Mouse (Mus musculus) heart, adult 8-10 months (tissue): ENCODE data around the gene Lrrc75b. TPM values are rescaled to one million over a fixed set of nuclear protein-coding genes. Genes with fewer than 3 reads are reported as not detected.
"Not testable (repeated sequence)": the region's sequence is repeated elsewhere in the genome, so short reads cannot be mapped to it uniquely, and the experiment has no call there.

ENCODE experiments used
- DNase-seq: peaks from one replicate; pipeline ENCODE4 v3.0.0; 2022; ENCODE audit warnings: low spot score
- total RNA-seq, 4 experiments: library from RNA; stranded (reverse); gene quantifications; 2 replicates each; pipeline ENCODE4 v1.2.4; 2022

Lrrc75b gene
- total RNA-seq, 4 experiments from 2014 or later = 0.79 to 1.6 (median 0.97) TPM

DNA sequence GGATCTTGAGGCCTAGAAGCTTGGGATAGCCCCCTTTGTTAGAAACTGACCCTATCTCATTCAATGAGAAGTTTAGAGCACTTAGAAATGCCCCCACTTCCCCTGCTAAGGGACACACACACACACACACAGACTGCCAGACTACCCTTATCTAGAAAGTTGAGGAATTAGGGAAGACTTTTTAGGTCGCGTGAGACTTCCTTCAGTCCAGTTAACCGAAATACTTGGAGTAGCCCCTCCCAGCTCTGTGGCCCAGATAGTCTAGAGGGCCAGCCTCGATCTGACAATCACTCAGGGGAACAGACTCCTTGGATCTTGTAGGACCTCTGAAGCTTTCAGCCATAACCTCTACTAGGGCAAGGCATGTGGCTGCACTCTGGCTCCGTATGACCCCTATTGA is 7.9 kb upstream of the Lrrc75b start:
- no peak for DNase-seq

DNA sequence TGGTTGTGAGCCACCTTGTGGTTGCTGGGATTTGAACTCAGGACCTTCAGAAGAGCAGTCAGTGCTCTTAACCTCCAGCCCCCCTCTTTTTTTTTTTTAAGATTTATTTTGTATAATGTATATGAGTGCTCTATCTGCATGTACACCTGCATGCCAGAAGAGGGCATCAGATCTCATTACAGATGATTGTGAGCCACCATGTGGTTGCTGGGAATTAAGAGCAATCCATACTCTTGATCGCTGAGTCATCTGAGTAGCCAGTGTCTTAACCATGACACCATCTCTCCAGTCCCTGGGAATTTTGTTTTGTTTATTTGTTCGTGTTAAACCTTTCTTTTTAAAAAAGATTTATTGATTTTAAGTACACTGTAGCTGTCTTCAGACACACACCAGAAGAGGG is 6.6 kb upstream of the Lrrc75b start:
- DNase-seq = not testable (repeated sequence)

DNA sequence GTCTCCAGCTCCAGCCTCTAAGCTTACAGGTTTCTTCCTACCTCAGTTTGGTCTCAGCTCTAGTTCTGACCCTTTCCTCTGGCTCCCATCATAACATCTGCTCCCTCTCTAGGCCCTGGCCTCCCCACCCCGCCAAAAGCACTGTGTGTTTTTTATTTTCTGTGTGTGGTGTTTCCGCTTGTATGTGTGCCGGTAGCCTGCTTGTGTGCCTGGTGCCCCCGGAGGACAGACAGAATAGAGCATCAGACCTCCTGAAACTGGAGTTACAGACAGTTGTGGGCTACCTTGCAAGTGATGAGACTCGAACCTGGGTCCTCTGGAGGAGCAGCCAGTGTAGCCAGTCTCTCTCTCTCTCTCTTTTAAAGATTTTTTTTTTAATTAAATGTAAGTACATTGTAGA is 6.2 kb upstream of the Lrrc75b start:
- DNase-seq = no peak

DNA sequence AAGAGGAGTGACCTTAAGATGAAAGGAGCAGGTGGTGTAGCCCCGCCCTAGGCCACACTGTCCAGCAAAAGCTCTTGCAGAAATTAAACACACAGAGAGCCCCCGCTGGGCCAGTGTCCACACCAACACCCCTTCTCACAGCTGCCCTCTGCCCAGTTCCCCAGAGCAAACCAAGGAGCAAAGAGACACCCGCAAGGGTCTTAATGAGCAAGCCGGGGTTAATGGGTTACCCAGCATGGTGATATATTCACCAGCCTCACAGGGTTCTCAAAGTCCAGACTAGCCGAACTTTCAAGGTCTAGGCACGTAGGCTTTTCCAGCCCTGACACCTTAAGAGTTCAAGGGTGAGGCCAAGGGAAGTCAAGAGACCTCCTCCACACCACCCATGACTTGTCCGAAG is 5.8 kb upstream of the Lrrc75b start:
- no peak for DNase-seq

DNA sequence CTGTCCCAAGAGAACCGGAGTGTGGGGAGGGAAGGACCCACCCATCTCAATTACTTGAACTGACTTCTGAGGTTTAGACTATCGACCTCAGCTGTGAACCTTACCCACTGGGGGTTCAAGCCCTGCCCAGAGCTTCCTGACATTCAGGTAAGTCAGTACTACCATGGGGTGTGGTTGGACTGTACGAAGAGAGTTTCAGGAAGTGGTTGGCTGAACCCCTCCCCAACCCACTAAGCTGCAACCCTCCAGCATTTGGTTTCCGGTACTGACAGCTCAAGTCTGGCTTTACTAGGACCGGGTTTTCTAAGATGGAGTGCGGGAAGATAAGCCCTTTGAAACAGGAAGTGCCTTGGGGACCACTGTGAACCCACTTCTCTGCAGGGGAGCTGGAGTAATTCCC is 5.3 kb upstream of the Lrrc75b start:
- no peak for DNase-seq

DNA sequence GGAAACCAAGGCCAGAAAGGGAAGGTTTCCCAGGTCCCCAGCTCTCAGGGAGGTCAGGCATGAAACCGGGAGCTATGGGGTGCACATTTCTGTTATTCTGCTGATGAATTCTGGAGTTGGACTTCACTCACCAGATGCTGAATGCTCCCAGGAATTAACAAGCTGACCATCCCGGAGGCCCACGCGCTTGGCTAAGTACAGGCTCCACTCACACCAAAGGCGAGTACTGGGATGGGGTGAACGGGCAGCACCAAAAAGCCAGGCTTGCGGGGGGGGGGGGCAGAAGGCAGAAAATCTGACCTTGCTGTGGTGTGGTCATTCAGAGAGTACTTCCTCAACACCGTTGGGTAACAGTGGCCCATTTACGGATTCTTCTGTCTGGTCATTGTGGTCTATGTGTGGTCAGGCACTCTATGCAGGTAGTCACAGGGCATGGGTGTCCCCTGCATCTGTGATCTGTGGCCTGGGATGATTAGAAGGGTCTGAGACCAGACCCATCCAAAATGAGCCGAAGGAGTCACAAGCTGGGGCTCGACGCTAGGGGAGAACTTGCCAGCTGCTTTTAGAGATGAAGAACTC is 4.6 kb upstream of the Lrrc75b start:
- DNase-seq = no peak

DNA sequence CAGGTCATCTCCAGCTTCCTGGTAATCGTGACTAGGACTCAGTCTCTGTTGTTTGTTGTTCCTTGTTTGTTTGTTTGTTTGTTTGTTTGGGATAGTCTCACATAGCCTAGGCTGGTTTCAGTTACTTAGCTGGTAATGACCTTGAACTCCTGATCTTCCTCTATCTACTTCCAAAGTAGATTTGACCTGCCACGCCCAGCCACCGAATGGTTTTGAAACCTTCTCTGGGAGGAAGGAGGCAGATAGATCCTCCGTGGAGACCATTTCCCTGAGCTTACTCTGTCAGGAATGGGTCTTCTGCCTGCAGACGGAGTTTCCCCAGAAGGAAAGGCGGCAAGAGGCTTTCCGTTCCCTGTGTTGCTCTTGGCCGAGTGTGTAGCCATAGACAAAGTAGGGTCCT is 2.5 kb upstream of the Lrrc75b start:
- DNase-seq = no peak

DNA sequence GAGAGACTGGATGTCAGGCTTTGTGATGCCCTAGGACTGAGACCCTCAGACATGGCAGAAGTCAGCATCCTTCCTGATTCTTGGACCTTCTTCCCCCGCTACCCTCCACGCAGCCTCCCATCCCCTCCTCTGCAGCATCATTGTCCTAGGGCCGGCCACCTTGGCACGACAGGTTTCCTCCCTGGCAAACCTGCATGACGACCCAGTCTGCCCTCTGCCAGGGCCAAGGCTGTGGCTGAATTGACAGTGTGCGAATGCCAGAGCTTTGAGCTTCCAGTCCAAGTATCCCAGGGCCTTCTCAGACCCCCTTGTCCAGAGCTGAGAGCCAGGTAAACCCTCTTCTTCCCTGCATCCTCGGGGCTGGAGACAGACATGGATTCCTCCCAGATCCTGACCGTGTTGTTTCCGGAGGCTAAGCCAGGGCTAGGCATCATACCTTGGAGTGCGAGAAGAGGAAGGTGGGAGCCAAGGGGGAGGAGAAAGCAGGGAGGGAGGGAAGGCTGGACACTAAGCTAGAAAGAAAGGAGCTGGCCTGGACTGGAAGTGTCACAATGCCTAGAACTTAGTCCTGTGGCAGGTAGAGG is 1.0 kb upstream of the Lrrc75b start, which contains the start of gene Ggt1:
Gene Ggt1 (plus strand): TSS at position 534 of the 584 bp plus-strand sequence.
- no peak for DNase-seq

DNA sequence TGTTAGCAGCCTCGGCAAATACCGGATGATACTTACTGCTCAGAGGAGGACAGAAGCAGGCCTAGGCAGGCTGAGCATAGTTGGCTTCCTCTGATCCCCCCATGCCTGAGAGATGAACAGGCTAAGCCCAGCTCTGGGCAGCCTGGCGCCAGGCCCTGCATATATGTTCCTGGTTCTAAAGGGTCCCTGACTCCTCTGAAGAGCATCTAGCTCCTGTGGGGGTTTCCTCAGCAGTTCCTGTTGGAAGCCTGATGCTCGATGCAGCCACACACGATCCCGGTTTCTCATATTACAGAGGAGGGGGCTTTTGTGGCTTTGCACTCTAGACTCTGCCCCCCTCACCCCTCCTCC is 394 bp upstream of the Lrrc75b start:
- DNase-seq = no peak

DNA sequence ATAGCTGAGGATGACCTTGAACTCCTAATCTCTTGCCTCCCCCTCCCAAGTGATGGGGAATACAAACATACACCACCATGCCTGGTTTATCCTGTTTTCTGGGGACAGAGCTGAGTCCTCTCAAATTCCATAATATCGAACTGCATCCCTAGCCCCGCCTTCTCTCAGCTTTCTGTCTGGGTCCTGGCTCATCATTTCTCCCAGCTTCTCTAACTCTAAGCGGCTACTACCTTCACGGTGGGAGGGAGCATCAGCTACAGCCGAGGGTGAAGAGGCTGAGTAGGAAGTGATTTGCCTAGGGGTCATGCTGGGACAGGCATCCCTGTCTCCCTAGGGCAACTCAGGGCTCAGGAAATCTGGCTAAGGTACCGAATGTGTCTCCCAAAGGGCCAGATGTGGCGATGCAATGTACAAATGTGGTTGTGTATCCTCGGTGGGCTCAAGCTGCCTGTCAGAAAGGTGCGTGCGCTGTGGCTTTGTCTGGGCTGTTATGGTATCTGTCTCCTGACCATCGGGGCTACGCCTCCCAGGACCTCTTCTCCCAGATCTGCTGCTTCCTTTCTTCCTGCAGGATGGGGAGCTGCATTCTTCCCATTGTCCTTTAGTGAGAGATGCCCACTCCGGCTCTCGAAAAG is 972 bp downstream of the Lrrc75b start:
- no peak for DNase-seq

DNA sequence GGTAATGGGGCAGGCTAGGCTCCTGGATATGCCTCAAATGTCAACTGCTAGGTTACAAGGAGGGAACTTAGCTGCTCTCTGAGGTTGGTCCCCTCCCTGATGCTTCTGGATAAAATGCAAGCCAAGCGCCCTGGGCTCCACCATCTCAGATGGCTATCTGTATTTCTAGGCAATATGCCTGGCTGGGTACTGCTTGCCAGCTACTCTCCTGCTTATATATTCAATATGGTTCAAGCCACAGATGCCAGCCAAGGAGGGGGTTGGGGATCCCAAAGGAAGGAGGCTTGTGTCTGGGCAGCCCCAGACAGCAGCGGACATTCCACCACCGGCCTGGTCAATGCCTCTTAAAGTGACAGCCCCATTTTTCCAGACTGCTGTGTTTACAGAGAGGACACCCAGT is 1.6 kb downstream of the Lrrc75b start:
- DNase-seq = no peak

DNA sequence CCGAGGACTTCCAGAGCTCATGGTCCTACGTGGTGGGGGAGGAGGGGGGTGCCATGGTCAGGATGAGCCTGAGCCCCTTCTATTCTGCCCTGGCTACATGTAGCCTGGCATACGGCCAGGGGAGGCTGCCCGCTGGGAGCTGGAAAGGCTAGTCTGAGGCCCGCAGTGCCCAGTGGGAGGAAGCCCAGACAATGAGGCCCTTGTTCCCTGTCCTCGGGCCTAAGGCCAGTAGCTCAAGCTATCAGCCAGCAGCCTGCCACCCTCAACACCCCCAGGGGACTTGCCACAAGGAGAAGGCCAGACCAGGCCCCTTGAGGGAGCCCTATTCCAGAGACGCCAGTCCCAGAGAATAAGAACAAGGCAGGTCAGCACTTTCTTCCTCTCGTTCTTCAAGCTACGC is 4.1 kb downstream of the Lrrc75b start:
- no peak for DNase-seq

DNA sequence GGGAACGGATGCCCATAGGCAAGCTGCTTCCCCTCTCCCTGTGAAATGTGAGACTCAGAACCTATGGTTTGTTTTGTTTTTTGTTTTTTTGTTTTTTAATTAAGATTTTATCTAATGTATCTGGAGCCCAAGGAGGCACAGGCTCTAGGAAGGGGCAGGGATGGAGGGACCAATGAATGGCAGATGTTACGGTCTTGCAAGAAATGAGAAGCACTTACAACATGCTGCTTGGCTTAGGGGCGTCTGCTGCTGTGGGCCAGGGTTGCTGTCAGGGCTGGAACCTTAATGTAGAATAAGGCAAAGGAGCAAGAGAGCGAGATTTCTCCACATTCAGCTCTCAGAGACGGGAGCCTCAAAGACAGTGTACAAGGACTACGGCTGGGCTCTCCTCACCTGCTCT is 4.6 kb downstream of the Lrrc75b start:
- no peak for DNase-seq

DNA sequence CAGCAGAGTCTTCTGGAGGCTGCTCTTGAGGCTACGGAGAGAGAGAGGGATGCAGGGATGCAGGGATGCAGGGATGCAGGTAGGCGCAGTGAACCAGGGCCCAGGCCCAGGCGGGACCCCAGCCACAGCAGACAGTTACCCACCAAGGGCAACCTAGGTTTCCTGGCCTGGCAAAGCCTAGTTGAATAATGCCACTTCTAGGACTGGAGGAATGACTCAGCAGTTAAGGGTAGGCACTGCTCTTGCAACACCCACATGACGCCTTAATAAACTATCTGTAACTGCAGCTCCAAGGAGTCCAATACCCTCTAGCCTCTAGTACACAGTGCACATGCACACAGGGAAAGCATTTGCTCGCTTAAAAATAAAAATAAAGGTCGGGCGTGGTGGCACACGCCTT is 6.0 kb downstream of the Lrrc75b start:
- no peak for DNase-seq

DNA sequence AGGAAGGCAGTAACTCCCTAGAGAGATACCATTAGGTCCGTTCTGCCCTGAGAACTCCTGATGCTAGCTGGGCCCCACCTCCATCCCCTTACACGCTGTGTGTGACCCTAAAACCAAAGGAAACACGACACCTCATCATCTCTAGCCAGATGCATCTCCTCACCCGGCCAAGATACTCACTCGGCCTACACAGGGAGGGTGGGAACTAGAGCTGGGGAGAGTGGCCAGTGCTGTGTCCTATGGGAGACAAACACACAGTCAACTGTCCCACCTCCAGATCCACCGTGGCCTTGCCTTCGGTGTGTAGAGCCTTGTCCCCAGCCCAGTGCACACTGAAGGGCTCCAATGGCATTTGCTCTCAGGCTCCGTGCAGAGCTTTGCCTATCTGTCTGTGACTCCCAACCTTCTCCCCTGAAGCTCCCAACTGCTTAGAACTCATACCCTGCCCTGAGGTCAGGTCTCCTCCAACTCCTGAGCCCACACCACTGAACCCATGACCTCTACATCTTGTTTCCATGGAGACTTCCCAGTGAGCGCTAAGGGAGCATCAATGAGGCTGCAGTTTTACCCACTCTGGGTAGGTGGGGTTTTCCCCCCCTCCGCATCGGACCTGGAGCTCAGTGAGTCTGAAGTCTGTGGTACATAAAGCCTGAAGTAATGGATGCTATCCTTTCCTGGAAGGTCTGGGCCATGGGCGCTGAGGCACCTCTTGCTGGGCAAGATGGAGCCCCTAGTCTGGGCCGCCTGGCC is 7.3 kb downstream of the Lrrc75b start:
- DNase-seq = no peak

DNA sequence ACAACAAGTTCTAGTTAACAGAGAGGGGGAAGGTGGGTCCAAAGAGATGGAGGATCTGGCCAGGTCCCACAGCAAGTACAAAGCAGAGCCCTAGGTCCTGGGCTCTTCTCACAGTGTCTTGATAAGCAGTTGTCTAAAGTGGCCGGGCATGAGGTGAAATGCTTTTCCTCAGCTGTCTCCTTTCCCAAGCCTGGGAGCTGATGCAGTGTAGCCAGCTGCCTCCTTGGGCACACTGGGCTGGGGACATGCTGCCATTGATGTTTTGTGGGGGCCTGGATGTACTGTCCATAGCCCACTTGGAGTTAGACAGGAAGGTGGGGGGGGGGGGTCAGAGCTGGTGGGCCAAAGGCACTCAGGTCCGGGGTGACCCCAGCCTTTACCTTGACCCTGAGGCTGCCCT is 8.0 kb downstream of the Lrrc75b start:
- DNase-seq = no peak

DNA sequence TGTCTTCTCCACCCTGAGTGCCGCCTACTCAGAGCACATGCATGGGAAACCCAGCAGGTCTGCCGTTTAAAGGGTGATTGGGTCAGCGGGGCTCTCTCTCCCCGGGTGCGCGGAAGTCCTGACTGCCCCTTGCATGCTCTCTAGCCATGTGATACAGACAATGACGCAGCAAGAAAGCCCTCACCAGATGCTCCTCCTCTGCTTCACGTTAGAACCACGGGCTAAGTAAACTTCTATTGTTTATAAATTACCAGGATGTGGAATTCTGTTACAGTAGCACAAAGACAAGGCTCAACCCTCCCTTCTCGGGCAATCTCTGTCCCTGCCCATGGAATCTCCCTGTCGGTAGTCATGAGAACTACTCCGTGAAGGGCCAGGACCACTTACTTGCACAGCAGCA is 9.0 kb downstream of the Lrrc75b start:
- DNase-seq = no peak

DNA sequence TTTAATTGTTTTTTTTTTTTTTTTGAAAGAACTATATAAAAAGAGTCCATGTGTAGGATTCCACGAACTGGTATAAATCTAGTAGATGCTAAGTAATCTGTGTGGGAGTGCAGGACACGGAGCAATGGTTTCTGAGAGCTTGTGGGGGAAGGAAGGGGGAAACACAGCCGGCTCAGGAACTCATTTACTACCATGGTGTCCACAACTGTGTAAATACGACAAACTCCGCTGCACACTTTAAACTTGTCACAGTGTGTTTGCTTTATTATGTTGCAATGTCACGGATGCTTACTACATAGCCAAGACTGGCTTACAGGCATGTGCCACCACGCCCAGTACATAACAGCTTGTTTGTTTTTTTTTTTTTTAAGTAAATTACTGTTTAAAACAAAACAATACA is 10.2 kb downstream of the Lrrc75b start:
- DNase-seq = no peak

DNA sequence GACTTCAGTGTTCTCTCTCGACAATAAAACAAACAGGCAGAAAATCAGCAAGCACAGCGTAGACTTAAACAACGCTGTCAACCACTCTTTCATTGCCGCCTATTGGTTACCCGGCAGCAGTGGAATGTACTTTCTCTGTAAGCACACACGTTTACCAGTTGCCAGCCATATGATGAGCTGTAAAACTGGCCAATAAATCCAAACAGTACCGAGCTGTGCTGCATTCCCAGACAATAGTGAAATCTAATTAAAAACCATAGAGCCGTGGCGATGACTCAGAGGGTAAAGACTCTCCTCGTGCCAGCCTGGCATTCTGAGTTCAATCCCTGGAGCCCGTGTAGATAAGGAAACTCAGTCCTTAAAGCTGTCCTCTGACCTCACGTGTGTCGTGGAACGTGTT is 11.6 kb downstream of the Lrrc75b start:
- DNase-seq = no peak

DNA sequence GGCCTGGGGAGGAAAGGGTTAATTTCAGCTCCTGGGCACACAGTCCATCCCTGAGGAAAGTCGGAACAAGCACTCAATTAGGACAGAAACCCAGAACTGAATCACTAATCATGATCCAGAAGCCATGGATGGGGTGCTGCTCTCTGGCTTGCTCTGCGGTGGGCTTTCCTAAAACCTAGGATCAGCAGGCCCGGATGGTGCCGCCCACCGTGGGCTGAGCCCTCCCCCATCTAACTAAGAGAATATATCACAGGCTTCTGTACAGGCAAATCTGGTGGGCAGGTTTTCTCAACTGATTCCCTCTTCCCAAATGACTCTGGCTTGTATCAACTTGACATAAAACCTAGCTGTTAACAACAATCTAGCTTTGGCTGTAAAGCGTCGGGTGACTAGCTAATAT is 12.2 kb downstream of the Lrrc75b start:
- no peak for DNase-seq

DNA sequence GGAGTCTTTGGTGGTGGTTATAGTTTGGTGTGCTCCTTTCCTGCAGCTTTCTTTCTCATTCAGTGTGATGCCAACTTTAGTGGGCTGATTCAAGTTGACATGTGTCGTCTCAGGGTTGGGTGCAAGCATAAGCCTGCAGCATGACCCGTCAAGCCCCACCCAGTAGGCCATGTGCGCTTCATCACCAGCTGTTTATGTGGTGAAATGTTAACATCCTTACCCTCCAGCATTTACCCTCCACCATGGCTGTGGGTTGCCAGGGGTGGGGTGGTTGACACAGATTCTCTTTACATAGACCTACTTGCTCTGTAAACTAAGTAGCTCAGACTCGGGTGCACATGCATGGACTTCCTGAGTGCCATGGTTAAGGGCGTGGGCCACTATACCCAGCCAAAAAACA is 24.0 kb downstream of the Lrrc75b start:
- DNase-seq = no peak

DNA sequence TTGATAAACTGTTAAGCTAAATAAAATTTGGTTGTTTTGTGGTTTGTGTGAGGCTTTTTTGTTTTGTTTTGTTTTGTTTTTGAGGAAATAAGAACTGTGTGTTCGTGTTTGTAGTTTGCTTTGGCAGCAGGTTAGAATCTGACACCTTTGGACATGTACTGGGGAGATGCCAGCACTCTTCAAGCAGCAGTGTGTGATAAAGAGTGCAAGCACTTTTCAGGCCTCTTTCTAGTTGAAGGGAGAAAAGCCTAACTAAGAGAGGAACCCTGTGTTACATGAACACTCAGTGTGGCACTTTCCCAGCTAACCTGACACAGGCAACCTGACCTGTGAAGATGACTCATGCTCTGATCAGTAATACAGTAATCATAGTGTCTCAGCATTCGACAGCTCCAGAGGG is 24.7 kb downstream of the Lrrc75b start:
- peak; percentile 36 for DNase-seq

DNA sequence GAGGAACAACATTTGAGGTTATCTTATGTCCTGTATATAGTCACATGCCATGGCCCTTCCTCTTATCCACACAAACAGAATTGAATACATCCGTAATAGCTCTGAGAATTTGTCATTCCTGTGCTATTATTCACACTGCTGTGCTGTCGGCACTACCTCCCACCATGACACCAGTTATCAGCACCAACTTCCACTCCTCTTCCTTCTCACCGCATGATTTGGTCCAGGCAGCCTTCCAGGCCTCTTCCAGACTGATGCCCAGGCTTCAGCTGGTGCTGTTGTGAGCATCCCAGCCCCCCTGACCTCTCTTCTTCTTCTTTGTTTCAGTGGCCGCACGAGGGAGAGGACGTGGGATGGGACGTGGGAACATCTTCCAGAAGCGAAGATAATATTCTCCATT is 25.2 kb downstream of the Lrrc75b start:
- DNase-seq = peak; percentile 36
